Mouse (Mus musculus) MEL (cell line): ENCODE data around the gene Marveld3. TPM values are rescaled to one million over a fixed set of nuclear protein-coding genes. Genes with fewer than 3 reads are reported as not detected.

Source experiments
- DNase-seq: peaks from one replicate; pipeline ENCODE4 v3.0.0; 2011; ENCODE audit warnings: low read depth, low spot score
- H3K27ac ChIP-seq: 2 replicates; pipeline ENCODE4 v1.5.1; 2012; ENCODE audit warnings: low read depth, mild to moderate bottlenecking, control low read depth, low read length, moderate library complexity; ENCODE audit not compliant: control insufficient read depth
- H3K27me3 ChIP-seq, 2 experiments: fragments of 150-350 bp in 1 of 2; sonication (generic) in 1 of 2; 2 replicates each; pipeline ENCODE4 v1.6.1; 2012; ENCODE audit warnings: low read length in 2 of 2, mild to moderate bottlenecking in 2 of 2, improper control_type of control experiment in 1 of 2, moderate library complexity in 1 of 2; ENCODE audit not compliant: insufficient read depth in 2 of 2, control insufficient read depth in 1 of 2
- H3K36me3 ChIP-seq, 2 experiments: 2 replicates each; pipeline ENCODE4 v1.6.1; 2012 to 2014; ENCODE audit warnings: low read length in 2 of 2, improper control_type of control experiment in 1 of 2, inconsistent platforms in 1 of 2, mild to moderate bottlenecking in 1 of 2; ENCODE audit not compliant: insufficient read depth in 2 of 2, control insufficient read depth in 1 of 2
- H3K4me1 ChIP-seq, 2 experiments: fragments of 150-350 bp in 1 of 2; sonication (generic) in 1 of 2; 2 replicates each; pipeline ENCODE4 v1.6.1; 2012; ENCODE audit warnings: low read length in 2 of 2, improper control_type of control experiment in 1 of 2, mild to moderate bottlenecking in 1 of 2; ENCODE audit not compliant: insufficient read depth in 2 of 2, control insufficient read depth in 1 of 2
- H3K4me3 ChIP-seq, 2 experiments: fragments of 150-350 bp in 1 of 2; sonication (generic) in 1 of 2; 2 replicates each; pipeline ENCODE4 v1.5.1; 2012; ENCODE audit warnings: low read depth in 2 of 2, low read length in 2 of 2, mild to moderate bottlenecking in 2 of 2, moderate library complexity in 2 of 2, control low read depth in 1 of 2, improper control_type of control experiment in 1 of 2; ENCODE audit not compliant: control insufficient read depth in 1 of 2, insufficient read depth in 1 of 2
- H3K79me2 ChIP-seq: 2 replicates; pipeline ENCODE4 v1.6.1; 2012; ENCODE audit warnings: mild to moderate bottlenecking, low read length, moderate library complexity; ENCODE audit not compliant: control insufficient read depth, poor library complexity, insufficient read depth
- H3K9ac ChIP-seq: 2 replicates; pipeline ENCODE4 v1.6.1; 2012; ENCODE audit warnings: low read depth, mild to moderate bottlenecking, control low read depth, low read length, moderate library complexity; ENCODE audit not compliant: control insufficient read depth, poor library complexity, severe bottlenecking
- H3K9me3 ChIP-seq: fragments of 150-350 bp; sonication (generic); replicated peaks from 2 replicates; pipeline ENCODE4 v1.6.1; 2012; ENCODE audit warnings: mild to moderate bottlenecking, low read length, improper control_type of control experiment, moderate library complexity; ENCODE audit not compliant: insufficient read depth
- CTCF ChIP-seq, 3 experiments: IDR thresholded peaks in 2 of 3; conservative IDR thresholded peaks in 1 of 3; 2 replicates each; pipeline ENCODE4 v1.5.1; 2011 to 2012; ENCODE audit warnings: low read length in 3 of 3, low read depth in 2 of 3, mild to moderate bottlenecking in 2 of 3, improper control_type of control experiment in 1 of 3, inconsistent platforms in 1 of 3, mixed read lengths in 1 of 3, moderate library complexity in 1 of 3; ENCODE audit not compliant: control insufficient read depth in 1 of 3, insufficient read depth in 1 of 3, poor library complexity in 1 of 3, severe bottlenecking in 1 of 3
- E2F4 ChIP-seq: IDR thresholded peaks from 2 replicates; pipeline ENCODE4 v1.6.1; 2011; ENCODE audit warnings: low read depth, low read length, improper control_type of control experiment, borderline replicate concordance
- ELF1 ChIP-seq: IDR thresholded peaks from 2 replicates; pipeline ENCODE4 v1.6.1; 2014; ENCODE audit warnings: low read depth, mild to moderate bottlenecking, inconsistent platforms, low read length, improper control_type of control experiment, moderate library complexity
- EP300 ChIP-seq, 2 experiments: IDR thresholded peaks; 2 replicates each; pipeline ENCODE4 v1.6.1; 2011; ENCODE audit warnings: improper control_type of control experiment in 2 of 2, low read length in 2 of 2, low read depth in 1 of 2, mild to moderate bottlenecking in 1 of 2
- ETS1 ChIP-seq: IDR thresholded peaks from 2 replicates; pipeline ENCODE4 v1.6.1; 2012; ENCODE audit warnings: low read depth, mild to moderate bottlenecking, inconsistent platforms, low read length, improper control_type of control experiment, moderate library complexity
- GATA1 ChIP-seq: IDR thresholded peaks from 2 replicates; pipeline ENCODE4 v1.6.1; 2011; ENCODE audit warnings: low read depth, low read length, improper control_type of control experiment
- MAFK ChIP-seq: IDR thresholded peaks from 2 replicates; pipeline ENCODE4 v1.6.1; 2011; ENCODE audit warnings: low read depth, mild to moderate bottlenecking, low read length, improper control_type of control experiment, borderline replicate concordance
- MXI1 ChIP-seq: IDR thresholded peaks from 2 replicates; pipeline ENCODE4 v1.6.1; 2011; ENCODE audit warnings: mild to moderate bottlenecking, low read depth, low read length, improper control_type of control experiment
- MYB ChIP-seq: IDR thresholded peaks from 2 replicates; pipeline ENCODE4 v1.6.1; 2011; ENCODE audit warnings: mild to moderate bottlenecking, low read depth, low read length, improper control_type of control experiment
- POLR2A ChIP-seq, 2 experiments: IDR thresholded peaks; 2 replicates each; pipeline ENCODE4 v1.6.1; 2011 to 2012; ENCODE audit warnings: low read length in 2 of 2, mild to moderate bottlenecking in 2 of 2, control low read depth in 1 of 2, improper control_type of control experiment in 1 of 2, low read depth in 1 of 2, moderate library complexity in 1 of 2; ENCODE audit not compliant: control insufficient read depth in 1 of 2, insufficient read depth in 1 of 2, poor library complexity in 1 of 2
- RCOR1 ChIP-seq: IDR thresholded peaks from 2 replicates; pipeline ENCODE4 v1.6.1; 2012; ENCODE audit warnings: low read depth, mild to moderate bottlenecking, inconsistent platforms, low read length, improper control_type of control experiment
- SIN3A ChIP-seq: IDR thresholded peaks from 2 replicates; pipeline ENCODE4 v1.6.1; 2012; ENCODE audit warnings: low read length, improper control_type of control experiment, inconsistent platforms
- TAL1 ChIP-seq: IDR thresholded peaks from 2 replicates; pipeline ENCODE4 v1.6.1; 2012; ENCODE audit warnings: mild to moderate bottlenecking, inconsistent platforms, low read length, moderate library complexity, mixed read lengths
- USF1 ChIP-seq: IDR thresholded peaks from 2 replicates; pipeline ENCODE4 v1.6.1; 2014; ENCODE audit warnings: low read depth, mild to moderate bottlenecking, inconsistent platforms, low read length, improper control_type of control experiment, moderate library complexity
- ZNF384 ChIP-seq: IDR thresholded peaks from 2 replicates; pipeline ENCODE4 v1.6.1; 2012; ENCODE audit warnings: low read depth, mild to moderate bottlenecking, inconsistent platforms, low read length, improper control_type of control experiment
- polyA plus RNA-seq, 2 experiments: library from polyadenylated mRNA; stranded (reverse) in 1 of 2; unstranded in 1 of 2; fragments of >175 nt in 1 of 2; fragments of >200 nt in 1 of 2; gene quantifications; 2 replicates each; pipeline versions ENCODE4 v1.2.1 to v1.2.4; 2012; ENCODE audit warnings: low replicate concordance in 2 of 2, low read depth in 1 of 2; ENCODE audit not compliant: insufficient read length in 2 of 2, insufficient read depth in 1 of 2, missing spikeins in 1 of 2
- total RNA-seq: library from RNA; depleted of rRNA; stranded (reverse); fragments of 300-350 nt; gene quantifications from 2 replicates; pipeline ENCODE4 v1.2.3, GENCODE M21; 2012

The Marveld3 gene
- total and polyA plus RNA-seq, 3 experiments, result not detected

DNA sequence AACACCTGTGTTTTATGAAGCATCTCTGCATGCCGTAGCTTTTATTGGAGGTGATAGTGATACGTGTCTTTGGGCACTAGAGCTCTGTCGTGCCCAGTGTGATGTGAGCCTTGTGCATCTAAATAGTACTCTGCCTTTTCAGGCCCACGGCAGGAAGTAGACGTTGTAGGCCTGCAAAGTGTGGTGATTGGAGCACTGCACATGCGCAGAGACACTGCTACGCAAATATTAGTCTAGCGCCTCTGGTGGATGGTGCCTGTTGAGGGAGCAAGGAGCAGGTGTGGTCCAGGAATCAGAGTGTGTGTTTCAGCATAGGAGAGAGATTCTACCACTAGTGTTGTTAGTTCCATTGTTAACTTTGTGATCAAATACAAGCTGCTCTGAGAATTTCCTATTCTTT is 27.1 kb upstream of the Marveld3 start:
- no peaks in the 10 kb centered on the region for H3K27me3 ChIP-seq
- no peak overlapping the region for H3K9ac ChIP-seq
- TF ChIP-seq E2F4 (no peak), GATA1 (no peak), USF1 (no peak), MAFK (no peak), CTCF (IDR thresholded peaks at IDR 0.05 in 2 of 3, conservative IDR thresholded peaks at IDR 0.05 in 1 of 3; ENCODE audit: control insufficient read depth in 1 of 3, insufficient read depth in 1 of 3, low read depth in 2 of 3, low read length in 3 of 3, poor library complexity in 1 of 3, severe bottlenecking in 1 of 3) (no peak)
- no peaks in the 10 kb centered on the region for H3K4me1 ChIP-seq
- no peak overlapping the region for H3K27ac ChIP-seq
- DNase-seq, result no peak
- H3K36me3 ChIP-seq, result no peaks in the 10 kb centered on the region
- H3K4me3 ChIP-seq, result no peak overlapping the region
- H3K9me3 ChIP-seq, result no peaks in the 10 kb centered on the region
- no peaks in the 10 kb centered on the region for H3K79me2 ChIP-seq

DNA sequence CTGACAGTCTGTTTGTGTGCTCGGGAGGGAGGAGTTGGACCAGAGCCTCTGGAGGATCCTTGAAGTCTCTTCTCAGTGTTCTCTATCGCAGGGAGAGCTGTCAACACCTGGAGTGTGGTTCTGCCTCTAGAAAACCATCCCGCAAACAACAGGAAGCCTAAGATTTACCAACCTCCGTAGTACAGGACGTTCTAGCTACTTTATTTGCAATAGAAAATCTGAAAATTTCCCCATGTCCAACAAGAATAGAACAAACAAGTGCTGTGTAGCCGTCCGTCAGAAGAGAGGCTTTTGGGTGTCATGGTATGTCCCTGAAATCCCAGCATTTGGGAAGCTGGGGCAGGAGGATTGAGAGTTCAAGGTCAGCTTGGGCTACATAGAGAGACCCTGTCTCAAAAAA is 25.8 kb upstream of the Marveld3 start:
- Histone ChIP-seq H3K79me2 (no peaks in the 10 kb centered on the region), H3K36me3 (no peaks in the 10 kb centered on the region), H3K9ac (no peak overlapping the region), H3K27ac (no peak overlapping the region), H3K4me3 (no peak overlapping the region), H3K27me3 (peaks cover 0 to 1% of the 10 kb centered on the region in 2 experiments; a peak in 2 of 4 replicates), H3K4me1 (no peaks in the 10 kb centered on the region), H3K9me3 (no peaks in the 10 kb centered on the region)
- no peak for DNase-seq
- TF ChIP-seq ELF1 (no peak), EP300 (IDR thresholded peaks at IDR 0.05; ENCODE audit: low read depth in 1 of 2, low read length in 2 of 2) (no peak), SIN3A (no peak), MXI1 (no peak), TAL1 (no peak), POLR2A (IDR thresholded peaks at IDR 0.05; ENCODE audit: control insufficient read depth in 1 of 2, insufficient read depth in 1 of 2, low read depth in 1 of 2, low read length in 2 of 2, poor library complexity in 1 of 2) (no peak), ZNF384 (no peak)

- H3K9me3 ChIP-seq, result no peaks in the 10 kb centered on the region
- peaks cover 0 to 1% of the 10 kb centered on the region in 2 experiments; a peak in 2 of 4 replicates for H3K27me3 ChIP-seq
- DNase-seq, result no peak
- H3K79me2 ChIP-seq, result no peaks in the 10 kb centered on the region
- no peaks in the 10 kb centered on the region for H3K36me3 ChIP-seq
- H3K4me1 ChIP-seq, result no peaks in the 10 kb centered on the region
- TF ChIP-seq USF1, result no peak
- no peak for TF ChIP-seq ETS1
- no peak for TF ChIP-seq RCOR1
- TF ChIP-seq MYB, result no peak
- no peak overlapping the region for H3K9ac ChIP-seq
- H3K27ac ChIP-seq, result no peak overlapping the region
- no peak overlapping the region for H3K4me3 ChIP-seq
Observed at GRCm38 (mm10) chr8:109986384-109986783, 24.4 kb upstream of the Marveld3 start.
